Mouse (Mus musculus): ENCODE results near the gene Cdc6.

Cdc6 gene

DNA sequence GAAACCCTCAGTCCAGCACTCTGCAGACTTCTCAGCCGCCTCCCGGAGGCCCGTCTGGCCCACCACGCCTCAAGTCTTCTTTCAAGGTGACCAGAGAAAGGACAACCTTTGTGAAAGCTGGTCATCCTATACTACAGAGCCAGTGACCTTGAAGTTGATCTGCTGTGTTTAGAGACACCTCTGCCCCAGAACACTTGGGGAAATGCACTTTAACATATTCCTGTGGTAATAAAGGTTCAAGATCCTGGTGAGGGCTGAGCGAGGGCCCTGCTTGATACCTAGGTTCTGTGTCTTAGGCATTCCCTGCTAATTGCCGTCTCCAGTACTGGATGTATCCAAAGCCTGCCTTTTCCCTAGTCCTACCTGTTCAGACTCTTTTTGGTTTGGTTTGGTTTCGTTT lies 19.0 kb downstream of the Cdc6 start:
- TF ChIP-seq GATA4 (IDR thresholded peaks at IDR 0.05; ENCODE audit: insufficient replicate concordance, low read length): no peak

- no peak for TF ChIP-seq GATA4 (IDR thresholded peaks at IDR 0.05; ENCODE audit: insufficient replicate concordance, low read length)
Measured at GRCm38 (mm10) chr11:98927438-98928076, 20.0 kb downstream of the Cdc6 start, which contains the start of gene Rara. TSS of gene Rara (plus strand) at chr11:98927818.

- no peak for TF ChIP-seq GATA4 (IDR thresholded peaks at IDR 0.05; ENCODE audit: insufficient replicate concordance, low read length)
Measured at GRCm38 (mm10) chr11:98928186-98928893, 20.7 kb downstream of the Cdc6 start.

DNA sequence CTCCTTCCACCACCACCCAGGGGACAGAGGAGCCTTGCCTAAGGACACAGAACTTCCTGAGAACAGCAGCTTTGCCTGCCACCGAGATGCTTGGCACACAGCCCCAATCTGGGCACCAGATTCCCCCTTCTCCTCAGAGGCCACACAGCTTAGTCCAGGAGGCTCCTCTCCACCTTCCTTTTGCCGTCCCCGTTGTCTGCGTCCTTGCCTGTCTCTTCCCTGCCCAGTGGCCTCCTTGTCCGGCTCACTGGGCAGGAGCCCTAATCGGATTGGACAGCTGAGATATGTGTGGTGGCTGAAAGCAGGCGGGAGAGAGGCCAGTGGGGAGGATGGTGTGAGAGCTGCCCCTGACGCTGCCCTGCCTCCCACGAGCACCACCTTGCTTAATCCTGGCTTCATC lies 21.9 kb downstream of the Cdc6 start:
- TF ChIP-seq GATA4 (IDR thresholded peaks at IDR 0.05; ENCODE audit: insufficient replicate concordance, low read length): no peak

DNA sequence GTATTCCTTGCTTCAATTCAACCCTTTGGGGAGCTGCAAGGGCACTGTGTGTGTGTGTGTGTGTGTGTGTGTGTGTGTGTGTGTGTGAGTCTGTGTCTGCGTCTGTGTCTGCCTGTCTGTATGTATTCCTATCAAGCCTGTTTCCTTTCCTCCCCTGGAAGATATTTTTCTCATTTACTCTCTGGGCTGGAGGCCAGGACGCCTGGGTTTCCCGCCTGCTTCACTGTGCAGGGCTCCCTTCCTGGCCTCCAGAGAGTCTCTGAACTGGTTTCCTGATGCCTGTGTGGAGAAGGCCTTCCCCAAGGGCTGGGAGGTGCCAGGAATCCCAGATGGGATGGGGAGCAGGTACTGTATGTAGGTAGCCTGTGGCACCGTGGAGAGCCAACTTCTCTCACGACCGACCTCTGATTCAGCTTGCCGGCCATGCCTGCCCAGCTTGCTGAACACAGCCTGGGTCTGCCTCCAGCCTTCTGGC lies 22.6 kb downstream of the Cdc6 start:
- TF ChIP-seq GATA4 (IDR thresholded peaks at IDR 0.05; ENCODE audit: insufficient replicate concordance, low read length): peak; percentile 55; the same call in 1 of the 2 replicates

DNA sequence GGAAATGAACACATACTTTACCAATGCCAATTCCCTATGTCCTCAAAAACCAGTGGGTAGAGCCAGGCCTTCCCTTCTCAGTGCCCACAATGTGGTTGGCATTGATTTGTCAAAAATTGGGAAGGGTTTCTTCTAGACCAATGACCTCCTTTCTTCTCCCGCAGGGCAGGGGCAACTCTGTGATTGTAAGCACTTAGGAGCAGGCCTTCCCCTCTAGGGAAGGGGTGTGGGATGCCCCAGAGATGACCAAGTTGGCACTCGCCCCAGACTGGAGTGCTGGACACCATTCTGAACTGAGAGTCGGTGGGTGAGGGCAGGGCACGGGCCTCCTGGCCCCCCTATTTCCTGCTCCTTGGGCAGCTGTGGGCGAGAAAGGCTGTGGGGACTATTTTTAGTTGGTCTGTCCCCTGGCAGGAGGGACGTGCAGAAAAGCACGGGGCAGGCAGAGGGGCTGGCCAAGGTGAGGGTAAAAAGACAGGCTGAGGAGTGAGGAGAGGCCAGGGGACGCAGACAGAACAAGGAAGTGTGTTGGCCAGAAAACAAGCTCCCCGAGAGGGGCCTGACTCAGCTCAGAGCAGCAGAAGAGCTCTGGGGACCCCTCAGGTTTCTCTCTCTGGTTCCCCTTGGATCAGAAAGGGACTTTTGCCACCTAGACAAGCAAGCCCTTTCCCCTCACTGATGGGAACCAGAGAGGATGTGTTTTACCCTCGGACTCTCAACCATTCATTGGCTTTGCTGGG lies 23.3 kb downstream of the Cdc6 start:
- TF ChIP-seq GATA4 (IDR thresholded peaks at IDR 0.05; ENCODE audit: insufficient replicate concordance, low read length): no peak

DNA sequence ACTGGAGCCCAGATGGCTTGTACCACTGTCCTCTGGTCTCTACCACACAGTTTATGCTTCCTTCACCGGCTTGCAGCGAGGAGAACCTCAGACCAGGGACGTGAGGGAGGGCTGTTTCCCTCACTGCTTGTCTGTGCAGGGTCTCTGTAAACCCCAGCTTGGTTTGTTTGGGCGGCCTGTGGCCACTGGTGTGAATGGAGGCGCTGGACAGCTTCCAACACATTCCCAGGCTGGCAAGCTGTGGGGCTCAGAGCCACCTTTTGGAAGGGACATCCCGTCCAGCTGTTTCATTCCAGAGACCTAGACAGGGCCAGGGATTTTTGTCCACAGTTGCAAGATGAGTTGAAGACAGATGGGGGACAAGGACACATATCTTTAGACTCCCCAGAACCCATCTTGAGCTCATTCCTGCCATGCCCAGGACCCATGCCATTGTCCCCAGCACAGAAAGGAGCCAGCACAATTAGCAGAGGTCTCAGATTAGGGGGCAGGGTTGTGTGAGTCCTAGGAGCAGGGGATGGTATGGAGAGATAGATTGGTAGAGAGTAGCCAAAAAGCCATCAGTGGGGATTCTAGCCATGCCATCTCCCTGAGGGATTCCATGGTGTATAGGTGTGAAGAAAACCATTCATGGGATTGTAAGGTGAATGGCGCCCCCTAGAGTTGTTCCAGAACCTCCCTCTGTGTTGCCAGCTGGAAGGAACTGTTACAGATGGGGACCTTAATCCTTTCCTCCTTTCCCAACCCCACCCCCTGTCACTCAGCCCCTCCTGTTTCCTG lies 24.1 kb downstream of the Cdc6 start:
- TF ChIP-seq GATA4 (IDR thresholded peaks at IDR 0.05; ENCODE audit: insufficient replicate concordance, low read length): no peak

DNA sequence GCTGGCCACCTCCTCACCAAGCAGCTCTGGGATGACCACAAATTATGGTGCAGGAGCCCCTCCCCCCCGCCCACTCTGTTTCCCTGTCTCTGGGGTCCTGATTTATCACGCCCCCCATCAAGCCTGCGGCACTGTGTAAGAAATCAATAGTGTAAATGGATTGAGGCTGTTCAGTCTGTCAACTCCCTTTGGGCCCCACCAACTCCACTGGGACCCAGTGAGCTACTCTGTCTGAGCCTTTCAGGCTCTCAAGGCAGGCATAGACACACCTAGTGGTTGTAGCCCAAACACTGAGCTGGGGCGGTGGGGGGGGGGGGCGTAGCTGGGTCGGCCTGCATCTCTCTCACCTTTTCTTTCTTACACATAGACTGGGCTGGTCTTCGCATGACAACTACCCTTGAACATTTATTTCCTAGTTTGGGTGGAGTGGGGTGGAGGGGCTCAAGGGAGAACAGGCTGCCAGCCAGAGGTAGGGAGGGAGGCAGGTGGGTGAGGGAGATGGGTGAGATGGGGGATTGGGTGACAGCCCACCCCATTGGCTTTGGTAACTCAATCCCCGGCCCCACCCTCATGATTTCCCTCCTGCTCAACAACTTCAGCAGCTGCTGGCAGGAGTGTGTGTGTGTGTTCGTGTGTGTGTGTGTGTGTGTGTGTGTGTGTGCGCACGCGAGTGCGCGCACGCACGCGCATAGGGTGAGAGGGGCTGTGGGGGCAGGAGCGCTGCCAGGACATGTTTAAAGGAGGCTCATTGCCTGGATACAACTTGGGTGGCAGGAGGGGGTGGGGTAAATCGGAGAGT lies 24.9 kb downstream of the Cdc6 start:
- TF ChIP-seq GATA4 (IDR thresholded peaks at IDR 0.05; ENCODE audit: insufficient replicate concordance, low read length): no peak

GRCm38 (mm10) chr11:98933151-98933550 lies 25.6 kb downstream of the Cdc6 start:
- no peak for TF ChIP-seq GATA4 (IDR thresholded peaks at IDR 0.05; ENCODE audit: insufficient replicate concordance, low read length)

DNA sequence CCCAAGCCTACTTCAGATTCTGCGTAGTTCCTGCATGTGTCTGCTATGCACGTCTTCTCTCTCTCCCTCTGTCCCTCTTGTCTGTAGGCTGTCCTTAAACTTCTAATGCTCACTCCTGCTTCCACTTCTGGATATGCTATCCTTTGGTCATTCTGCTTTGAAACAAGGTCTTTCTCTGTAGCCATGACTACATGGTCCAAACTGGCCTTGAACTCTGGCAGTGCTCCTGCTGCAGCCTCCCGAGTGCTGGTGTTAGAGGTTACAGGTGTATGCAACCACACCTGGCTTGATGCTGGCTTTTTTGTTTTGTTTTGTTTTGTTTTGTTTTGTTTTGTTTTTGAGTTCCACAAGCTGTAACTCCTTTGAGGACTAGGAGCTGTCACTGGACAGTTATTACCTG lies 26.8 kb downstream of the Cdc6 start:
- no peak for TF ChIP-seq GATA4 (IDR thresholded peaks at IDR 0.05; ENCODE audit: insufficient replicate concordance, low read length)

DNA sequence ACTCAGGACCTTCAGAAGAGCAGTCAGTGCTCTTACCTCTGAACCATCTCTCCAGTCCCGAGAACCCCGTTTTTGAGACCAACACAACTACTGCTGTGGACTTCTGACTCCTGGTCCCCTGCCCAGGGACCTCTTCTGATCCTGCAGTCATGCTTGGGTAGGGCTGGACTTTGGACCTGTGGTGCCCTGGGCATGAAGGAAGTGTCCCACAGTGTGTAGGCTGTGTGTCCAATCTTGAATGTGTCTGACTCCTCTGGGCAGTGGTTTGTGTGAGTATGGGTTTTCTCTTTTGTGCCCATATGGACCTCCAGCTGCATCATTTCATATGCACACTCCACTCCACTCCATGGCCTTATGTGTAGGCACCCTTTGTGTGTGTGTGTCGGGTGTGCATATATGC lies 27.5 kb downstream of the Cdc6 start:
- TF ChIP-seq GATA4 (IDR thresholded peaks at IDR 0.05; ENCODE audit: insufficient replicate concordance, low read length): no peak

- no peak; the same call in 1 of the 2 replicates for TF ChIP-seq GATA4 (IDR thresholded peaks at IDR 0.05; ENCODE audit: insufficient replicate concordance, low read length)
Measured at GRCm38 (mm10) chr11:98936170-98936569, 28.6 kb downstream of the Cdc6 start.

DNA sequence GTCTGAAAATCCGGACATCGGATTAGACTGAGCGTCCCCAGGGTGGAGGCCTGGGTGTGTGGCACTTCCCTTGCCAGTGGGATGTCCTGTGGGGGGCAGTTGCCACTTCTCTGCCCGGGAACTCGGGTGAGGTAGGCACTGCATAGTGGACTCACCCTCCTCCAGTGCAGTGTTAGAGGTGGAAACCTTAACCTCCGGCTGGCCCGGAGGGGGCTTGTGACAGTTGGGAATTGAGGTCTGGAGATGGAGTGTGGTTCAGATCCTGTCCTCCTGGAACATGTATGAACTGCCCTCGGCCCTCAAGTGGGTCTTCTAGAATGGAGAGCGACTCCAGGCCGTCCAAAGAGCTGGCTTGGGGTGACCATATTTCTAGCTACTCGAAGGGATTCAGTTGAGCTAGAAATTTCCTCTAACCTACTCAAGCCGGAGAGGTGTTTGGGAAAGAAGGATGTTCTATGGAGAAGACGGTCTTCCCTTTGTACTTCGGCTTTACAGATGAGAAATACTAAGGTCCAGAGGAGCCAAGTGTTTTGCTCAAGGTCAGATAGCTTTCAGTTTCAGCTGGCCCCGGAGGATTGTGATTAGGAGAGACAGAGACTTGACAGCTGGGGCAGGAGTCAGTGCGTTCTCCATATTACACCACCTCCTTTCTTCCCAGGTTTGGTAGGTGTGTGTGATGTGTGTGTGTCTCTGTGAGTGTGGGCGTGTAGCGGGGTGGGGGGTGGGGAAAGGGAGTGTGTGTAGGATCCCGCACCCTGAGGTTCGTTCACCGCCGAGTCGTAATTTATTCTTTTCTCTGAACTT lies 29.2 kb downstream of the Cdc6 start:
- no peak for TF ChIP-seq GATA4 (IDR thresholded peaks at IDR 0.05; ENCODE audit: insufficient replicate concordance, low read length)

All from liver, adult (tissue).